Mouse (Mus musculus) left cerebral cortex, adult 11 months (tissue): ENCODE data around the gene Tox4.

Experiments
- DNase-seq: peaks from one replicate; pipeline ENCODE4 v3.0.0; 2022; ENCODE audit warnings: low spot score

Gene Tox4

DNA sequence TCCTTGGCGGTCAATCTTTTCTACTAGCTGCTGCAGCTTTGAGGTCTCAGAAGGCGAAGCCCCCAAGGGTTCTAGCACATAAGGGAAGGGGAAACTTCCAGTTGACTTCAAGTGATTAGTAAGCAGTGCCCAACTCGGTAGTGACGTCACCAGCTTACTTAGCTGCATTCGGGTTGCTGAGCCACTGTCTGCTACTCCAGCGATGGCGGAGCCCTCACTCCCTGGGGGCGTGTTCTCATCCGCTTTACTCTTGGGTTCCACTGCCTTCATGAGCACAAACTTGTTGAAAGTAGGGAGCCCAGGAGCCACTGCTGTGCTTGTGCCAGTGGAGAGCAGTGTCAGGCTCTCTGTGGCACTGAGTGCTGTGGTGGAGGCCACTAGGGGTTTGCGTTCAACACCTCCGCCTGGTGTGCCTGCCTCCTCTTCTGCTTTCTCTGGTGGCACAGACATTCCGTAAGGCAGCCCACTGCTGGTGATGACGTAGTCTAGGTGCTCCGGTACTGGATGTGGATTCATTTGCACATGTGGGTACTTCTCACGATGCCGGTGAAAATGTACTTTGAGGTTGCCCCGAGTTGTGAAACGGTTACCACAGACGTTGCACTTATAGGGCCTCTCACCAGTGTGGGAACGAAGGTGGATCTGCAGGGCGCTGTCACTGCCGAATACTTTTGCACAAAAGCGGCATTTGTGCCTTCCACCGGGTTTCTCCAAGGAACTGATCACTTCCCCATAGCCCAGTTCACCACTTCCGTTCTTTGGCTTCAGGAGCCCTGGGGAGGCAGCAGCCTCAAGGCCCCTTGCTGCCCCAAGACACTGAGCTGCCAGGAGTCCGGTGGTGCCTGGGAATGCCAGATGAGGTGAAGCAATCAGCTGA, 35.2 kb downstream of the Tox4 start:
- DNase-seq = no peak

- no peak for DNase-seq
These were observed 35.8 kb downstream of the Tox4 start for GRCm38 (mm10) chr14:52314808-52315150.

GRCm38 (mm10) chr14:52315283-52315780, 36.4 kb downstream of the Tox4 start:
- no peak for DNase-seq

GRCm38 (mm10) chr14:52315792-52316440, 37.0 kb downstream of the Tox4 start:
- DNase-seq = peak; percentile 63

DNA sequence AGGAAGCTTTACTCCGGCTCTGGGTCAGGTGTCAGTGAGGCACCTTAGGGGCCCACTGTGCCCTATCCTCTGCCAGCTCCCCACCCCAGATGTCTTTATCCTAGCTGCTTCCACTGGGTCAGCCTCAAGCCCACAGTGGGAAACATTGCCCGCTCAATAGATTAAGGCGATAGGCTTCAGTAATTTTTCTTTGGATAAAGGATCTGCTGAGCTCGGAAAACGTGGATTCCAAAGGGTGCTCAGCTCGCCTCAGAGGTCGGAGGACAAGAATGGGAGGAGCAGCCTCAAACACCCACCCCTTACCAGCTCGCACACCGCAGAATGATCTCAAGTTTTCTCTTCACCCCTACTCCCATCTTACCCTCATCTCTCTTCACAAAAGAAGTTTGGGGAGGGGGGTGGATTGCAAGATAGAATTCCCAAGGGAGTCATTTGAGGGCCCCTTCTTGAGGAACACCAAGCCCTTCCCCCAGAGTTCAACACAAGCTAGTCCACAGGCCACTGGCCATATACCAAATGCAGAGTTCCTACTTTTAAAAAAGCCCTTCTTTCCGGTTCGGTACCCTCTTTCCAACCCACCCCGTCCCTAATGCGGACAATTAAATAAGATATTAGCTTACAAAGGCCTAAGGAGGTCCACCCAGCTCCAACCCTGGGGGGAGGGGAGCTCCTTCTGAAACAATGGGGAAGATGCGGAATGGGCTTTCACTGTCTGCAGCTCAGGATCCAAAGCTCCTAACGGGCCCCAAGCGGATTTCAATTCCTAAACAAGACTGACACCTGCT, 37.7 kb downstream of the Tox4 start:
- no peak for DNase-seq

DNA sequence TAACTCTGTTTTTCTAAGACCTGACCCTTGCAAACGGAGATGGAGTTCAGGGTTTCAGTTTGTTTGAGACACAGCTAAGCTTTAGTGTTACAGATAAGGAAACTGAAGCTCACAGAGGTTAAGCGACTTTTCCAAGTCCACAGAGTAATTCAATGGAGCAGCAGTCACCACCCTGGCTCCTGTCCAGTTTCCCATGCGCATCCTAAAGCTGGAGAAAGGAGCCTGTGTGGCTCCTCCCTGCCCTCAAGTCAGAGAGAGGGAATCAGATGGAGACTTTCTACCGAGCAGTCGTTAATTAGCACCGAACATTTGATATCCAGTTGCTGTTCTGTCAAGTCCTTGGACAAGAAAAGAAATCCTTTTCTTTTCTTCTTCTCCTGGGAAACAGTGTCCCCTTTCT, 40.4 kb downstream of the Tox4 start:
- DNase-seq = no peak

DNA sequence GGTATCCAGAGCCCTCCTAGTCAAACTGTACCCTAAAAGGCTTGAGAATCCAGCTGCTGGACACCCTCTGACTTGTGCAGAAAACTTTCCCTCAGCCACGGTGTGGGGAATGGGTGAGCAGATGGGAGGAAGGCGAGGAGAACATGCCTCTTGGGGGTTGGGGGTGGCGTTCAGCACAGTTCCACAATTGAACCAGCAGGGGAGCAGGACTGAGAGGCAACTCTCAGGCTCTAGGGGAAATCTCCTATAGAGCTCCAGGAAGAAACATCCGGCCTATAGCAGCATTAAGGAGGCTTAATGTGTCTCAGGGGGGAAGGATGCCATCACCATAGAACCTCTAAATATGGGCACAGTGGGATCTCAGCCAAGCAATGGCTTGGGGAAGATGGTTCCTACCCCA, 46.9 kb downstream of the Tox4 start:
- DNase-seq = no peak

DNA sequence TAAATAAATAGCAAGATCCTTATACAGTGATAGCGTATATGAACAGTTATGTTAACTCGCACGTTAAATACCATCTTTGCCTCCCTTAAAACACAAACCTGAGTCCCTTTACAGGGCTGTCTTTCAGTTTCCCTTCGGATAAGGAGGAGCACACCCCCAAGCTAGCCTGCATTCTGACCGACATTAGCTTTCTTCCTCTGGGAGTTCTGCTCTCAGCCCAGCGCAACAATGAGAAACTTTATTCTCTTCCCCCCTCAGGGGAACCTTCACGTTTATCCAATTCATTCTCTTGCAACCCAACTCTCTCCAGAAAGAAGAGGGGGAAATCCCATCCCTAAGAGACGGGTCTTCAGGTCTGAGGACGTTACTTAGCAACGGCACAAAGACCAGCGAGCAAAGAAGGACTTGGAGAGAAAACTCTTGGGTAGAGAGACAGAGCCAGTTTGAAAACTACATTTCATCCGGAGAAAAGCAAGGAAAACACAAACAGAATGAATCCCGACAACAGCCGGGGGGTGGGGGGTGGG, 48.5 kb downstream of the Tox4 start:
- no peak for DNase-seq

GRCm38 (mm10) chr14:52327910-52328812, 49.2 kb downstream of the Tox4 start, which contains the start of gene Sall2:
TSS of gene Sall2 (minus strand) at chr14:52328762.
- no peak for DNase-seq

DNA sequence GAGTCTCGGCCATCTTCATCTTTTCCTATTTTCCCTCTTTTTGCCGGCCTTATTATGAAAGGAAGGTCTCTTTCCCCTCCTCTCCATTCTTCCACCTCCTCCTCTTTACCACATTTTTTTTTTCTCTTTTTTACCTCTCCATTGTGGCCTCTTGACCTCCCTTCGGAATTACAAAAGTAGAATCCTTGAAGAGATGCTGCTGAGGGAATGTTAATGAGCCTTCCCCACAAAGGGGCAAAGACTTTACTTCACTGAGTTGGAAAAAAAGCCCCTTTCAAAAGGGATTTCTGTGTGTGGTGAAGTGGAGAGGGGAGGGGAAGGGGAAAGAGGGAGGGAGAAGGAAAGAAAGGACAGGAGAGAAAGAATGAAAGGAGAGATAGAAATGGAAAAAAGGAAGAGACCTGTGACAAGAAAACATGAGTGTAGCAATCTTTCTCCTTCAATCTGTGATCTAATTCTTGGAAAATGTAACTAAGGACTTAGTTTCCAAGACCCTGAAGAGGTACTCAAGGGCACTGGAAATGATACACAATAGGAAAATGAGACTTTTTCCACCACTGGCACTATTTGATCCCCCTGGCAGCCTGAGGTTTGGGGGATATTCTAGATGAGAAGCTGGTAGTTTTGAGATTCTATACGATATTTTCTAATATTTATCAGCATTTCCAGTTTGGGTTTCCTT, 52.3 kb downstream of the Tox4 start:
- DNase-seq = no peak

DNA sequence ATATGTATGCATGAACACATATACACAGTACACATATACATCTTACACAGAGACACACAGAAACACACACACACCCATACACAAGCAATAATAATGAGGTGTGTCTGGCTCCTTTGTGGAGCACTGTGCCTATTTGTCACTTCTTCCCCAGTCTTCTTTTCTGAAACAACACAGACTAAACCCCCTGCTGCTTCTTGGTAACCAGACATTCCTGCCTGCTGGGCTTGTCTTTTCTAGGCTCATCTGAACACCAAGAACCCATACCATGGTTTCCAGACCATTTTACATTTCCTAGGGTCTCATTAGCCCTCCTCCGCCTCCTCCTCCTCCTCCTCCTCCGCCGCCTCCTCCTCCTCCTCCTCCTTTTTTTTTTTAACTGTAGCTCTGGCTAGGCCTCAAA, 53.2 kb downstream of the Tox4 start:
- no peak for DNase-seq

GRCm38 (mm10) chr14:52338751-52339511, 60.0 kb downstream of the Tox4 start:
- peak; percentile 68 for DNase-seq

- no peak for DNase-seq
These were observed 60.5 kb downstream of the Tox4 start for GRCm38 (mm10) chr14:52339512-52339852.
